Mouse (Mus musculus) layer of hippocampus, adult 9-10 months (tissue): ENCODE measurements at regions not wholly inside any gene's neighbourhood (a gene's known extent, or its start where the extent isn't known, plus 50 kb on each side); places are given as distances from the start of the nearest gene placed in this dataset.
"Not testable (repeated sequence)": the region's sequence is repeated elsewhere in the genome, so short reads cannot be mapped to it uniquely, and the experiment has no call there.

Experiments
- DNase-seq: peaks from one replicate; pipeline ENCODE4 v3.0.0; 2022; ENCODE audit warnings: low spot score

DNA sequence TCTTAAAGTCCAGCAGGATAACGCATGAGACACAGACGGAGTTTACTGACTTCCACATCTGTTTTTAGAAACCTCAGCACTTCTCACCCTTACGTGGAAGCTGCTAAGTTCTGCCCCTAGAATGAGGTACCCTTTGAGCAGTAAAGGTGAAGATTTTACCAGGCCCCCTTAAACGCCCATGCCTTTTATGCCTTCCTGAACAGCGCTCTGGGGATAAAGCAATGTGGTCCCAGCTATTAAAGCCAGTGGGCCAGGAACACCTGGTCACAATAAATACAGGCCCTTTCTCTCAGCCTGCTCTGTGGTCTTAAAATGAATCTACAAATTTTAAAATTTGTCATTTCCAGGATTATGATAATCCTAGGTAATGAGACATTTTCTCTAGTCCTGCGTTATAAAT is 57.9 kb downstream of the Llph start:
- no peak for DNase-seq

DNA sequence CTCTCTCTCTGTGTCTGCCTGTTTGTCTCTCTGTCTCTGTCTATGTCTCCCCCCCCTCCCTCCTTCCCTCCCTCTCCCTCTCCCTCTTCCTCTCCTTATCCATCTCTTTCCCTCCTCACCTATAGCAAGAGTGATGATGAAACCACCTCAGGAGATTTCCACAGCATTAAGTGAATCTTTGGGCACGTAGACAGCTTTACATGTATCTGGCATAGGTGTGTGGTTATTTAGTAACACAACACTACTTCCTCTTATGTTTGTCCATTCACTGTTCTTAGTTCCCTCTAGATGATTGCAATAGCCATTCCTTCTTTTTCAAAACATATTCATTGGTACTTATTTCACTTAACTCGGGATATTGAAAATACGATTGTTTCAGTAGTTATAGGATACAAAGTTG is 65.0 kb downstream of the Llph start:
- no peak for DNase-seq

DNA sequence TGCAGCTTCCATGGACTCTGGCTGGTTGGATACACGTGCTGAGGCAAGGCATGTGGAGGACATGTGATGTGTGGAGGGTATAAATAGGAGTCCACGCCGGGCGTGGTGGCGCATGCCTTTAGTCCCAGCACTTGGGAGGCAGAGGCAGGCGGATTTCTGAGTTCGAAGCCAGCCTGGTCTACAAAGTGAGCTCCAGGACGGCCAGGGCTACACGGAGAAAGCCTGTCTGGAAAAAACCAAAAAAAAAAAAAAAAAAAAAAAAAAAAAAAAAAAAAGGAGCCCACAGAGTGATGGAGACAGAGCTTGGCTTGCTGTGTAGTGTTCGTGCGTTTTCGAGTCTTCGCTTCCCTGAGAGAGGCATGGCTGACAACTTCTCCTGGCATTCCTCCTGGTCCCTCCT is 66.5 kb downstream of the Llph start:
- DNase-seq = not testable (repeated sequence)

DNA sequence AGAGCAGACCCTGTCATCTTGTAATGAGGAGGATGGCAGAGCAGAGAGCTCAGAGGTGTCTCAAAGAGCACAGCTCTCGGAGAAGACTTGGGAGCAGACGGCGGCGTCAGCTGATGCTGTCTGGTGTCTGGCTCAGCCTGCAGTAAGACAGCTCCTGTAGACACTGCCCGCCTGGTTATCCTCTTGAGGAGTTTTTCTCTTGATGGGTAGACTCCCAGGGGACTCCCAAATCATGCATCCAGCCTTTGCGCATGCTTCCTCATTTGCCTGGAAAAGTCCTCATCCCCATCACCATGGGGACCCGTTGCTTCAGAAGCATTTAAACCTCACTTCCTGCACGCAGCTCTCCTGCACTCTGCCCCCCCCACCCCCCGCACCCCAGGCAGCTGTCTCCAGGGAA is 67.6 kb downstream of the Llph start:
- no peak for DNase-seq

DNA sequence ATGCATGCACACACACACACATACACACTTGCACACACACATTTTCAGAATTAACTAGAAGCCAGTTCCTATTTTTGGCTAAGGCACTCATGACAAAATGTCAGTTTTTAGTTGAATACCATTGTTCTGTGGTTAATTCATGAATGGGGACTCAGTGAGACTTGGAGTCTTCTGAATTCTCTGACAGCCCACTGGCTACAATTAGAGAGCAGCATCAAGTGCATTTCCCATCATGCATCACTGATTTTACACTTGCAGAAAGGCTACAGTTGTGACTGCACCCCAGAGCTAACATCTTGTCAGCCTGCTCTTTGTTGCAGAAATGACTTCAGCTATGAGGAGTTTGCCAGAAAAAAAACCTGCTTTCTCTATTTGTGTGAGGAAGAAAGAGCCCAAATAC is 70.4 kb downstream of the Llph start:
- DNase-seq = no peak

DNA sequence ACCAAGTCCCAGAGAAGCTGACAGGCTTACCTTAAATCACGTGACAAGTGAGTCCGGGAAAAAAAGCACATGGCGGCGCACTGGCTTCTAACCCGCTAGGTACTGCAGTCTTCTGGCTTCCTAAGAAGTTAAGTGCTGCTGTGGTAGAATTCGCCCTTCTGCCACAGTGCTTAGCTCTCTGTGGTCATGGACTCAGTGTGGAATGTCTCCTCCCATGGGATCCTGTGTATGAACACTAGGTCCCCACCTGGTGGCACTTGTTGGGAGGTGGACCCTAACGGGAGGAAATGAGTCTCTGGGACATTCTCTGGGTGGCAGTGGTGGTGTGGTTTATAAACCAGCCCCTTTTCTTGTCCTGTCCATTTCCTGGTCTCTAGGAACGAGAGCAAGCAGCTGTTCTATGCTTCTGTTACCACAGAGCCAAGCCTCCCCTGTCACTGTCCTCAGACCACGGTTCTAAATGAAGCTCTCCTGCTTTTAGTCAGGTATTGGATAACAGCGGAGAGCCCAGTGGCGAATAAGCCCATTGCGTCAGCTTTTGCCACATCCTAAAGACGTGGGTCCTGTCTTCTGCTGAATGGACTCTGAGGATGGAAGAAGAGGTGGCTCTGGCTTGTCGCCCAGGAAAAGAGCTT is 71.5 kb downstream of the Llph start:
- no peak for DNase-seq

DNA sequence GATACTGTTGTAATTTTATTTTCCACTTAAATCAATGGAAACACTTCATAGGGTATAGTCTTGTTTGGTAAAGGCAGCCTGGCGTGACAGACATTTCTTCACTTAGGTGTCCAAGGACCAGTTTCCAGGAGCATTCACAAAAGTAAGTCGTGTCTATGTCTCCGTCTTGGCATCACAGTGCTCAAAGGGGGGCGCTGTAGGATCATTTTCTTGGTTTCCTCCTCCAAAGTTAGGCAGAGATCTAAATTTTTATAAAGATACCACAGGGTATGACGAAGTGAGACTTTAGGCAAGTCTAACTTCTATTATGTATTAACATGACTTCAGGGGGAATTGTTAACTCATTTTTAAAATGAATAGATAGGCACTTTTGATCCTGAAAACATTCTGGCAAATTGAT is 79.1 kb downstream of the Llph start:
- peak; percentile 3 for DNase-seq

DNA sequence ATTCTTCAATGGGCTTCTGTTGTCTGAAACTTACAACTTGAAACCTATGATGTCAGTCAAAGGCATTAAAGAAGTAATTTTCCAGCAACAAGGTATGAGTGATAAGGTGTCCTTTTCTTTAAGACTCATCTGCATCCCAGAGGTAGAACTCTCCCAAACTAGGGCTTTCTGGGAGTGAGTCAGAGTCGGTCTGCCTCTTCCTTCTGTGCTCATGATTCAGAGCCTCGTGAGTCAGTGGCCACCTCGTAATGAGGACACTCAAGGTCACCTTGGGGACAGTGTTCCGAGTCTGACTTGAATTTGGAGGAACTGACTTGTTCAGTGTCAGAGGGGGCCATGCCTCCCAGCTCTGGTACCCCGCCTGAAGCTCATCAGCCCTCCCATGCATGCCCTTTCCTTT is 81.8 kb downstream of the Llph start:
- no peak for DNase-seq
